Mouse (Mus musculus) lung, postnatal 25 days (tissue): Measurements from ENCODE around the gene Ddx47.

ENCODE experiments used
- DNase-seq: peaks from one replicate; pipeline ENCODE4 v3.0.0; 2022; ENCODE audit warnings: low spot score

Gene Ddx47

DNA sequence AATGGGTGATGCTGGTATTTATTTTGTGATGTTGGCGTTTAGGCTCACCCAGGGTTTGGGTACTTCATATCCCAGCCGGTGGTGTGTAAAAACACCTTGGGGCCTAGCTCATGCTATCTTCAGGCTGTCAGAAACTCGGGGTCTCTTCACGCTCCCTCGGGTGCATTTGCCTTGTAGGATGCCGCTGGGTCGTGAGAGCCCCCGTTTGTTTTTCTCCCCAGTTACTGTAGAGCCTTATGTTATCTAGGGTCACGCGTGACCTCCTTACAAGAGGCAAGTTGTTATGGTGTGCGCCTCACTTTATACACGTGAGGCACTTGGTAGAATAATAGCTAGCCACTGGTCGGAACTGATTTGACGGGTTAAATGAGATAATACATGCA, 313 bp downstream of the Ddx47 start:
- DNase-seq = no peak

GRCm38 (mm10) chr6:135017211-135017610, 5.8 kb downstream of the Ddx47 start:
- peak; percentile 77 for DNase-seq

DNA sequence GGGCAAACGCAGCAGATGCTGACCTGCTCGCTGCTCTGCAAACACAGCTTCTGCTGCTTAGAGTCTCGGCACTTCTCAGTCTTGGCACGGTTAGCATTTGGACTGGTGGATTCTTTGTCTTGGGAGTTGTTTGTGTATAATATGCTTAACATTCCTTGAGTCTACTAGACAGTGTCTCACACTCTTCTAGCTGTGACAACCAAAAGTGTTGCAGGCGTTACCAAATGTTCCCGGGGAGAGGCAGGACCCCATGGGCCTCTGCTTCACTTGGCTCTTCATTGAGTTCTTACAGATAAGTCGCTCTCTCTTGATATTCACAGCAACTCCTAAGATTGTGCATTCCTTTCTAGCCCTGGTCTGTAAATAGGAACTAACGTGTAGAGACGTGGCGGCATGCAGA, 8.2 kb downstream of the Ddx47 start:
- DNase-seq = peak; percentile 56

DNA sequence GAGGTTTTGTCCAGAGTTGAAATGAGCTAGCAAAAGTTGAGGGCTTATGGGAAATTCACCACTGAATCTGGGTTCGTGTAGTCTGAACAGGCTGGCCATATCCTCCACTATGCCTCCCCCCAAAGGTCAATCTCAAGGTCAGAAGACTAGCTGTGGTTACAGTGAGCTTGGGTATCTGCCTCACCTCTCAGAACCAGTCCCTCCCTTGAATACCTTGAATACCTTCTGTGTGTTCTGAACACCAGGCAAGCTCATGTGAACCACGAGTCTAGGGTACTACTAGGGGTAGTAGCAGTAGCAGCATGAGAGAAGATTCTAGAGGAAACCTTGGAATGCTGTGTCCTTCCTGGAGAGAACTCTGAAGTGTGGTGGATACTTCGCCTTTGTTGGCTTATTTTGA, 10.2 kb downstream of the Ddx47 start:
- DNase-seq = no peak

DNA sequence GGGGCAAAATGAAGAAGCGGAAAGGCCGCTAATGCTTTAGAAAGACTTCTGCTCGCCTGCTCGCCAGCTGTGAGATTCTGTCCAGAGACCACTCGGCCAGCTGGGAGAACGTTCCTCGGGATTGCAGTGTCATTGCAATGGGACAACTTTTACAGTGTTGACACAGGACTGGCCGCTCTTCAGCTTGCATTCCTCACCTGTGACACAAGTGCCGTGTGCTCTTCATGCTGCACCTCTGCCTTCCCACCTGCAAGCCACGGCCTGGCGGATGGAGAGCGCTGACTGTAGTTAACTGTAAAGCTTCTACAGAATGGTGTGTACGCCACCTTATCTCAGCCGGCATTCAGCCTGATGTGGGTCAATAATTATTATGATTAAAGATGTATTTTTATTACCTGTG, 12.0 kb downstream of the Ddx47 start:
- peak; percentile 29 for DNase-seq

DNA sequence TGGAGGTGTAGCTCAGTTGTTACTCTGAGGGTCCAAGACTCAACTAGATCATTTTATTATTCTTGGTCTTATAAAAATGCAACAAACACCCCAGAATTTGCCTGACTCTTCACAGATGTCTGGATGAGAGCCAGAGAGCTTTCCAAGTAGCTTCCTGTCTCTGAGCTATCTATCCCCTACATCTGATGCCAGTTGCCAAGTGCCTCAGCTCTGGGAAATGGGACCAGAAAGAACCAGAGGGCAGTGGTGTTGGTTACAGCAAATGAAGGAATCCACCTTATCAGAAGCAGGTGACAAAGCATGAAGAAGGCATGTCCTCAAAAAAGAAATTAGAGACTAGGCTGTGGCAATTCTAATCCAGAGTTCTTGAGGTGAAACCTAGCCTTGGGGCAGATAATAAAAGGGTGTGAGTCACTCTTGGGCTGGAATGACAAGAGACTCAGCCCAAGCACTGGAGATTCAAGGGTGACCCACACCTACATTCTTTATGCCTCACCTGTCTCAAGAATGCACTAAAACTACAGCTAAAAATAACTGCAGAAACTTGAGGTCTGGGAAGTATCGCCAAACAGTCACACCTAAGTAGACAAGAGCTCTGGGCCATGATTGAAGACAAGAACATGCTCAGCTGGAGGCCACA, 13.5 kb downstream of the Ddx47 start:
- peak; percentile 78 for DNase-seq

DNA sequence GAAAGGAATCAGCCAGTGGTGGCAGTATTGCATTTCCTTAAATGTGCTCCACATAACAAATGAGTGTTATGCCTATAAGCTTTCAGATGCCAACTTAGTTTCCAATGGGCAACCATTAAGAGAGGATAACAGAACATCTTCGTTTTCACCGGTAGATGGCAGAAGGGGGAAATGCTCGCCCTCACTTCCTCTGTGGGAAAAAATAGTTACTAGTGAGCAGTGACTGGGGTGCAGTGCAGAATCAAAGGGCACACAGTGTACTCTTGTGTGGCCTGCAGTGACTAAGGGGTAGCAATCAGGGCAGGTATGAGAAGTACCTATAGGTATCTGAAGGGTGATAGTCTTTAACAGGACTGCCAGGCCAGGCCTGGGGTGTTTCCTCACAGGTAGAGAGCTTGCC, 14.8 kb downstream of the Ddx47 start:
- DNase-seq = peak; percentile 74

DNA sequence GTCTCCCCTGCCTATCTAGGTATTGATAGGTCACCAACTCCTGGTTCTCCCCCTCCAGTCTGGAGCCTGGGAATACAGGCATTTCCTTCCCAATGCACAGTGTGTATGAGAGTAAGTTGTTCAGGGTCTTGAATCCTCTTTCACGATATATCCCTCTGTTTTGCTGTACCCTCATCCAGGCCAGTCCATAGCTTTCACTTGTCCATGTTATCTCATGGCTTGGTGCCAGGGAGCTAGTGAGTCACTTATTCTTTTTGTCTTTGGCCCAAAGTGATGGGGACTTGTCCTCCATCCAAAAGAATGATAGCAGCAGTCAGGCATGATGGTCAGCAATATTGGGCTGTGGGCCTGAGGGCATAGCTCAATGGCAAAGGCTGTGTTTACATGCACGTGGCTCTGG, 15.3 kb downstream of the Ddx47 start:
- DNase-seq = no peak

- peak; percentile 42 for DNase-seq
These were observed 17.8 kb downstream of the Ddx47 start for GRCm38 (mm10) chr6:135029246-135029645.

DNA sequence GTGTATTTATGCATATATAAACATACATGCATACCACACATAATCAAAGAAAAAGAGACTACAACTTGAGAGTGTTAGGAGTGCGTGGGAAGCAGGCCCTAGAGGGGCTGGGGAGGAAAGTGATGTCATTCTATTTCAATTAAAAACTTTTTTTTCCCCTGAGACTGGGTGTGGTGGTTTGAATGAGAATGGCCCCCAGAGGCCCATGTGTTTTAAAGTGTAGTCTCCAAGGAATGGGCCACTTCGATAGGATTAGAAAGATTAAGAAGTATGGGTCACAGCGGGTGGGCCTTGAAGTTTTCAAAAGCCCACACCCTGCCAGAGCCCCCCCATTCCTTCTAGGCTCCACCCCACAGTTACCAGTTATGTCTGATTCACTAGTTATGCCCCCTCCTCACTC, 27.3 kb downstream of the Ddx47 start:
- no peak for DNase-seq

- no peak for DNase-seq
These were observed 29.0 kb downstream of the Ddx47 start for GRCm38 (mm10) chr6:135040275-135040871.

GRCm38 (mm10) chr6:135041930-135042329, 30.5 kb downstream of the Ddx47 start:
- no peak for DNase-seq

DNA sequence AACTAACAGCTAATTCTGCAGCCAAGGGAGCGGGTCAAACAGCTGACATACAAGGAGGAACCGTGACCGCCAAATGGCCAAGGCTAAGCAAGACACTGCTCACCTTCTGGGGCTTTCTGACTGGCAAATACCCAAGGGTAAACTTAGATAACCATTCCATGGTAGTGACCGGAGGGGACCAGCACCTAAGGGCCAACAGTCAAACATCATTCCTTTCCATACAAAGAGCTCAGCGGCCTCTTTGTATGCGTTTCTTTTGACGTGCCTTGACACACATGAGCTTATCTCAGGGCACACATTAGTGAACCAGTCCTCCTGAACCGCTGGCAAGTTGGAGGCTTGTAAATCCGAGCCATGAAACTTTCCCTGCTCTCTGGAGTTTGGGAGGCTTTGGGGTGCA, 35.9 kb downstream of the Ddx47 start:
- DNase-seq = no peak

DNA sequence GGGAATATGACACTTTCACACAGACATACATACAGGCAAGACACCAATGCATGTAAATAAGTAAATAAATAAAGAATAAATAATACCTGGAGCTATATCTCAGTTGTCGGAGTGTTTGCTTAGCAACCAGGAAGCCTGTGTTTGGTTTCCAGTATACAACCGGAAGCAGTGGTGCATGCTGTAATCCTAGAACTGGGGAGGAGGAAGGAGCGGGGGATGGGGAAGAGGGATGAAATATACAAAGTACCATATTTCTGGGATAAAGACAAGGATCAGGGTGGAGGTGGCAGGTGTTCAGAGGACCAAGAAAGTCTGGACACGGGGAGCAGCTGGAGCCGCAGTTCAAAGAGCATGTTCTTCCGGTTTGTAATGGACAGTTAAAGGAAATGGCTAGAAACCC, 37.1 kb downstream of the Ddx47 start:
- DNase-seq = no peak

- peak; percentile 79 for DNase-seq
These were observed 37.5 kb downstream of the Ddx47 start for GRCm38 (mm10) chr6:135048956-135049355.

- no peak for DNase-seq
These were observed 42.4 kb downstream of the Ddx47 start for GRCm38 (mm10) chr6:135053789-135054188.

DNA sequence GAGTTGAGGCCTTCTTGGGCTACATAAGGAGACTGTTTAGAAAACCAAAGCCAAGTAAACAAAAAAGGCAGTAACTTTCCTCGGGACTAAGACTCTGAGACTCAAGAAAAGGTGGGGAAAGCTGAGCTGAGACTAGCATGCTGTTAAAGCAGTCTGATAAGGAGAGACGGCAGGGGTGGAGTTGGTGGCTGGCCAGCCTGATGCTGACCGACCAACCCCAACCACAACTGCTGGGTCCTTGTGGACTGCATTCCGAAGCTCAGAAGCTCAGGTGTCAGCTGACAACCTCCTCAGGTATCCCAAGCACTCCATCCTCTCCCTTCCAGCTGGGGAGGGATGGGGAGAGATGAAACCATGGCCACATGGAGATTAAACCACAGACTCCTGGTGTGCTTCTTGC, 44.5 kb downstream of the Ddx47 start:
- DNase-seq = no peak

GRCm38 (mm10) chr6:135060728-135061127, 49.3 kb downstream of the Ddx47 start:
- no peak for DNase-seq

- no peak for DNase-seq
These were observed 53.2 kb downstream of the Ddx47 start for GRCm38 (mm10) chr6:135064621-135065020.

- DNase-seq = peak; percentile 90
These were observed 54.0 kb downstream of the Ddx47 start, which contains the start of gene Gprc5a for GRCm38 (mm10) chr6:135065236-135065957. Gene Gprc5a (plus strand): TSS chr6:135065651.

DNA sequence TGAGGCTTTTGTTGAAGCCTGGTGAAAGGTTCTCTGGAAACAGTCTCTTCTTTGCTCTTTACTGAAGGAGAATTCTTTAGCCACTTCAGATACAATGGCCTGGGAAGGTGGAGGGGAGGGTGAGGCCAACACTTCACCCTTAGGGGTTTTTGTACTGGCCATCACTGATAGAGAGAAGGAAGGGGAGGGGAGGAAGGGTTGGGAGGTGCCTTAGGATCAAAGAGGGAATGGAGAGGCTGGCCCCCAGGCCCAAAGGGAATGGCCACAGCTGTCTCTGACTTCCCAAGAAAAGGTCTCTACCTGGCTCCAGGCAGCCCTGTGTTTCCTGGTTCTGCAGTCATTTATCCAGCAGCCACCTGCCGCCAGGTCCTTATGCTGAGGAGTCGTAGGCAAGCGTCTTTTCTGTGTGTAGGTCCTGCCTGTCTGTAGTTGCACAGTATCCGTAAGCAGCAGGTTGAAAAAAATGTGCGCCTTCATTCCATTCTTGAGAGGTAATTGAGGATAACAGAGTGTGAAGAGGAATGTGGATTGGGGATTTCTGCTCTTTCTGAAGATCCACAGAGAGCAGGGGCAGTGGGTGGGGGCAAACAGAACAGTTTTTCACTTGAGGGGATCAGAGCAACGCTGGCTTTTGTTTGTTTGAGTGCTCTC, 55.5 kb downstream of the Ddx47 start:
- DNase-seq = peak; percentile 73

DNA sequence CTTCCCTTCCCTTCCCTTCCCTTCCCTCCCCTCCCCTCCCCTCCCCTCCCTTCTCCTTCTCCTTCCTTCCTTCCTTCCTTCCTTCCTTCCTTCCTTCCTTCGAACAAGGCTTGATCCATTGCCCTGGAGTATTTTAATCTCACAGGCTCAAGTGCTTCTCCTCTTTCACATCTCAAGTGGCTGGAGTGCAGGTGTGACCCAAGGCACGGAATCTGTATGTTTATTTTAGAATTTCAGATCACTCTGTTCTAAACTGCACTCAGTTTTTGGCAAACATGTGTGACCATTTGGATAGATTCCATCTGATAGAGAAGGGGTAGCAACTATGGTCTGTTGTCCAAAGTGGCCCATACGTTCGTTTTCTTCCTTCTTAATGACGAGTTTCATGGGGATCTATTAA, 56.8 kb downstream of the Ddx47 start:
- DNase-seq = peak; percentile 86

GRCm38 (mm10) chr6:135069856-135070255, 58.4 kb downstream of the Ddx47 start:
- DNase-seq = no peak
